Mouse (Mus musculus) cerebellum, adult (tissue): ENCODE data around the gene Pex14.
"Not testable (repeated sequence)": the region's sequence is repeated elsewhere in the genome, so short reads cannot be mapped to it uniquely, and the experiment has no call there.

ENCODE experiments used
- ATAC-seq: cut with Nextera tagmentation; 2 replicates; pipeline ENCODE4 v1.9.2; 2017; ENCODE audit warnings: mild to moderate bottlenecking, moderate library complexity, mixed read lengths; ENCODE audit not compliant: insufficient number of reproducible peaks, low FRiP score, low TSS enrichment

The Pex14 gene

DNA sequence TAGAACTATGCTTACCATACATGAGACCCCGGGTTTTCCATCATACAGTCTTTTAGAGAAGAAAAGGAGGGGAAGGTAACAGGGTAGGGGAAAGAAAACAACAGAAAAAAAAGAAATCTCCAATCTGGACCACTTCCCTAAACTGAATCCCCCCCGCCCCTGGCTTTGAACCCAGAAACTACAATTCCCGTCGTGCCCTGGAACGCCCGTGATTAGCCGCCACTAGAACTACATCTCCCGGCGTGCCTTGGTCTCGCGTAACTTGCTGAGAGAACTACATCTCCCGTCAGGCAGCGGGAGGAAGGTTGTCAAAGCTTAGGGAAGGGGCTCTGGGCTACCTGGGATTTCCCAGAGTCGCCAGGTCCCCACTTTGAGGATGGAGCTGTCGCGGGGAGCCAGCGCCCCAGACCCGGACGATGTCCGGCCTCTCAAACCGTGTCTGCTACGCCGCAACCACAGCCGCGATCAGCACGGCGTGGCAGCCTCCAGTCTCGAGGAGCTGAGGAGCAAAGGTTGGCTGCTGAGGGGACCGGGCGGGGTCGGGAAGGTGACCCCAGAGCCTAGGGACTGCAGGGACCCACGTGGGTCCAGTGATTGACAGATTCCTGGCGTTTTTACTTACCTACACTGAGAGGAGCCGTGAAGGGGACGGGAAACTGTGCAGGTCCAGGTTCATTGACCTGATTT lies 4.3 kb upstream of the Pex14 start, which contains the start of gene Dffa:
Dffa (plus strand) TSS at position 272 of the 687 bp plus-strand sequence.
- ATAC-seq = peak; percentile 93

DNA sequence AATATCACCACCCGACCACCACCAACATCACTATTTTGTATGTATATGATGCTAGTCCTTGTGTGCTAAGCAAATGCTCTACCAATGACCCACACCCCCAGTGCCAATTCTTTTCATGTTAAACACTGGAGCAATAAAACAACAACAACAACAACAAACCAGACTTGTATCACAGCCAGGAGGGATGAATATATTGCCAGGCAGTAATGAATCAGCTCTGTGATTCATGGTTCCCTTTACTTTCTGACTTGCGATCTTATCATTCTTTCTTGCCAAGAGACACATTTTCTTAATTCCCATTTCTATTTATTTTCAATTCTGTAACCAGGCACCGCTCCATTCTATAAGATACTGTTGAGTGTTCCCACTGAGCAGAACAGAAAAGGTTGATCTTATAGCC lies 1.8 kb upstream of the Pex14 start:
- ATAC-seq = no peak

- ATAC-seq = not testable (repeated sequence)
Measured at GRCm38 (mm10) chr4:149100449-149100848, 773 bp upstream of the Pex14 start.

DNA sequence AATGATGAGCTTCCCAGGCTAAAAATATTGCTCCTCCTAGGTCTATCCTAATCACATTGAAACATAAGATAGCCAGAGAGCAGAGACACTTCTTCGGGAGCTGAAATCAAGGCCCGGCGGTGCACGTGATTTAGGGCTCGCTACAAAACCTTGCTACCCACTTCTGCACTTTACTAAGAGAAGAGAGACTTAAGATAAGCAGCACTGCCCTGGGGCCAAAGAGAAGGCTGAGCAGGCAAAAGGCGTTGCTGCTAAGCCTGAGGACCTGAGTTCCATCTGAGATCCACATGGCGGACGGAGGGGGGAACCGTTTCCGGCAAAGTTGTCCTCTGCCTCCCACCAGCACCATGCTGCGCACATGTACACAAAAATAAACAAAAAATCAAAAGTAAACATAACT lies 1.1 kb downstream of the Pex14 start:
- ATAC-seq = no peak

GRCm38 (mm10) chr4:149097956-149098355 lies 1.7 kb downstream of the Pex14 start:
- ATAC-seq = no peak

DNA sequence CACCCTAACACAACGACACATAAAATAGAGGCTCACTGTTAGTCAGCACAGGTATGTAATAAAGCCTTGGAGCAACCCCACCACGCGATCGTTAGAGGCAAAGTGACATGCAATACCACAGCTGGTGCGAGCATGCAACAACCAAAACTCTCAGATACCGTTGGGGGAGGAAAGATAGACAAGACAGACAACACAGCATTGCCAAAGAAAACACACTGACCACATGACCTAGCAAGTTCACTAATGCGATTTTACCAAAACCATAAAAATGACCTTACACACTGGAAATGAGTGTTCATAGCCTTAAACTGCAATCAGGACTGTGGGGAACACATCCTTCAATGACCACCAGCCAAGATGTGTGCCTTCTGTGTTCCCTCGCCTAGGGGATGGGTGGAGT lies 8.3 kb downstream of the Pex14 start:
- no peak for ATAC-seq

- no peak for ATAC-seq
Measured at GRCm38 (mm10) chr4:149085381-149085780, 14.3 kb downstream of the Pex14 start.

- peak; percentile 70; the same call in 1 of the 2 replicates for ATAC-seq
Measured at GRCm38 (mm10) chr4:149081528-149081927, 18.1 kb downstream of the Pex14 start.

- ATAC-seq = no peak
Measured at GRCm38 (mm10) chr4:149080111-149080510, 19.6 kb downstream of the Pex14 start.

- no peak for ATAC-seq
Measured at GRCm38 (mm10) chr4:149079629-149080028, 20.0 kb downstream of the Pex14 start.

GRCm38 (mm10) chr4:149078261-149078660 lies 21.4 kb downstream of the Pex14 start:
- ATAC-seq = no peak

GRCm38 (mm10) chr4:149075871-149076575 lies 23.7 kb downstream of the Pex14 start:
- ATAC-seq = peak; percentile 56; the same call in 1 of the 2 replicates

GRCm38 (mm10) chr4:149075073-149075472 lies 24.6 kb downstream of the Pex14 start:
- no peak for ATAC-seq

GRCm38 (mm10) chr4:149066672-149067551 lies 32.8 kb downstream of the Pex14 start:
- ATAC-seq = peak; percentile 52; the same call in 1 of the 2 replicates

GRCm38 (mm10) chr4:149064061-149064854 lies 35.4 kb downstream of the Pex14 start:
- no peak for ATAC-seq

- no peak for ATAC-seq
Measured at GRCm38 (mm10) chr4:149062406-149063318, 37.0 kb downstream of the Pex14 start.

DNA sequence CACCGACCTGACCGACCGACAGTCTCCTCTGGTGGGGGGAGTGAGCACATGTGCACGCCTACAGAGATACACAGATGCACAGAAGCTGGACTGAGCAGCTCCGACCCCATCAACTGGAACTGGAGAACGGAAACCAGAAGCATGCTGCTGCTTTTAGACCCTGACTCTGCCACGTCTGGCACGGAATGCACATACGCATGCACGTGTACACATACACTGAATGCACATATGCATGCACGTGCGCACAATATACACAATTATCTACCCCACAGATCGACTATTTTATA lies 38.3 kb downstream of the Pex14 start:
- no peak for ATAC-seq

- ATAC-seq = no peak
Measured at GRCm38 (mm10) chr4:149060621-149061431, 38.9 kb downstream of the Pex14 start.
